Mouse (Mus musculus): ENCODE measurements around the gene Alkbh1. TPM values are rescaled to one million over a fixed set of nuclear protein-coding genes. Genes with fewer than 3 reads are reported as not detected.

Gene Alkbh1
- polyA plus RNA-seq, 1 experiment = 20.0 TPM

GRCm38 (mm10) chr12:87388122-87388774, 55.6 kb downstream of the Alkbh1 start, which contains the start of gene Sptlc2:
Gene Sptlc2, minus strand, starts transcription at chr12:87388355.
- peak; percentile 100 for DNase-seq (ENCODE audit: extremely low spot score in 1 of 2, low spot score in 1 of 2)

GRCm38 (mm10) chr12:87387171-87388121, 56.4 kb downstream of the Alkbh1 start:
- peak in 1 of 2 experiments; percentile 30 for DNase-seq (ENCODE audit: extremely low spot score in 1 of 2, low spot score in 1 of 2)

GRCm38 (mm10) chr12:87385051-87385450, 58.8 kb downstream of the Alkbh1 start:
- DNase-seq (ENCODE audit: extremely low spot score in 1 of 2, low spot score in 1 of 2) = no peak

GRCm38 (mm10) chr12:87381380-87381682, 62.5 kb downstream of the Alkbh1 start:
- DNase-seq (ENCODE audit: extremely low spot score in 1 of 2, low spot score in 1 of 2) = no peak

GRCm38 (mm10) chr12:87380586-87381379, 63.0 kb downstream of the Alkbh1 start:
- no peak for DNase-seq (ENCODE audit: extremely low spot score in 1 of 2, low spot score in 1 of 2)

- no peak for DNase-seq (ENCODE audit: extremely low spot score in 1 of 2, low spot score in 1 of 2)
These were observed 64.3 kb downstream of the Alkbh1 start for GRCm38 (mm10) chr12:87379496-87379895.

Other genes with a start within 250 kb of the Alkbh1 start
- 2.3 and 2.9 TPM in 2 replicates for gene Samd15, start 244.3 kb downstream of the Alkbh1 start, polyA plus RNA-seq (2012; rRNA removed)
- gene Tmed8, start 243.6 kb downstream of the Alkbh1 start, polyA plus RNA-seq (2012; rRNA removed) = 18.6 and 21.4 TPM in 2 replicates
- gene Noxred1, start 205.3 kb downstream of the Alkbh1 start, polyA plus RNA-seq (2012; rRNA removed) = 1.5 and 1.8 TPM in 2 replicates
- gene Vipas39, start 177.8 kb downstream of the Alkbh1 start, polyA plus RNA-seq (2012; rRNA removed) = 66.9 and 72.8 TPM in 2 replicates
- gene Ahsa1, start 177.5 kb downstream of the Alkbh1 start, polyA plus RNA-seq (2012; rRNA removed) = 177 and 187 TPM in 2 replicates
- 0.18 and 0.42 TPM in 2 replicates for gene Ism2, start 144.3 kb downstream of the Alkbh1 start, polyA plus RNA-seq (2012; rRNA removed)
- gene Sptlc2, start 55.7 kb downstream of the Alkbh1 start, polyA plus RNA-seq (2012; rRNA removed) = 19.3 and 22.8 TPM in 2 replicates
- 66.7 and 70.4 TPM in 2 replicates for gene Slirp, start 121 bp downstream of the Alkbh1 start, polyA plus RNA-seq (2012; rRNA removed)
- 37.3 and 42.9 TPM in 2 replicates for gene Snw1, start 28.3 kb upstream of the Alkbh1 start, polyA plus RNA-seq (2012; rRNA removed)
- not detected in 2 replicates for gene Gm5788, start 50.7 kb upstream of the Alkbh1 start, polyA plus RNA-seq (2012; rRNA removed)
- not detected in 2 replicates for gene Gm8300, start 70.3 kb upstream of the Alkbh1 start, polyA plus RNA-seq (2012; rRNA removed)
- not detected in 2 replicates for gene Oog1, start 158.7 kb upstream of the Alkbh1 start, polyA plus RNA-seq (2012; rRNA removed)
- gene Gm4027, start 174.9 kb upstream of the Alkbh1 start, polyA plus RNA-seq (2012; rRNA removed) = not detected in 2 replicates
- gene Gm16381, start 200.6 kb upstream of the Alkbh1 start, polyA plus RNA-seq (2012; rRNA removed) = not detected in 2 replicates

Measured in frontal cortex, adult 2 months (tissue).